Mouse (Mus musculus): ENCODE measurements at regions not wholly inside any gene's neighbourhood (a gene's known extent, or its start where the extent isn't known, plus 50 kb on each side); places are given as distances from the start of the nearest gene placed in this dataset.

DNA sequence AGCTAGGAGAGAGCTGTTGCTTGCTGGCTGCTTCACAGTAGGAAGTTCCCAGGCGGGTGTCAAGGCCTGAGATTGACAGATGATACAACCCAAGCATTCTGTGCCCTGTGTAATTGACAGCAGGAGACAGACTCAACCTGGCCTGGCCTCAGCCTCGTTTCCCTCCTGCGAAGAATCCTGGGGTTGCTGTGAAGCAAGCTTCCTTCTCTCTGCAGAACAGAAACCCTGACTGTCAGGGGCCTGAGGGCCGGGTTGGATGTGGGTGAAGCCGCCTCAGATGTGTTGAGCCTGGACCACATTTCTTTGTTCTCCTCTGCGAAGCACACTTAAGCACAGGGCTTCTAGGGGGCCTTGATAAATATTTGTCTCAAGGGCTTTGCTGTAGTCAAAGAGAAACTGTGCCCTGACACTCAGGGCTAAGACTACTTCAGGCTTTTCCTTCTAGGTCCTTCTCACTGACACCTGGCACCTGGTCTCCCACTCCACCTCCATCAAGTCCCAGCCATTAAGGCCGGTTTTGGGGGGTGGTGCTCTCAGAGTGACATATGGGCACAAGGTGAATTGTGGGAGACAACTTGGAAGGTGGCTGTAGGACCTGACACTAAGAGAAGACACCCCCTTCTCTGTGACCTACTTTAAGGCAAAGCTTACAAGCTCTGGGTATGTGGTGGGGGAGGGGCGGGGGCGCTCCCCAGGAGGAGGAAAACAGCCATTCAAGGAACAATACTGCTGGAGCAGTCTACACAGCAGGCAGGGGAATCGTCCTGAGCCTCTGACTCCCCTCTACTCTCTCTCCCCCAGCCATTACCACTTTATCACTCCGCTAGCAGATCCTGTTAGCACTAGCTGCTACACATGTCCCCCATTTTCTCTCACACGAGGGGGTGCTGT is 219.2 kb upstream of the Hes1 start:
- no peaks in the 10 kb centered on the region for H3K9me3 ChIP-seq
- no peaks in the 10 kb centered on the region for H3K27me3 ChIP-seq (replicated peaks)

DNA sequence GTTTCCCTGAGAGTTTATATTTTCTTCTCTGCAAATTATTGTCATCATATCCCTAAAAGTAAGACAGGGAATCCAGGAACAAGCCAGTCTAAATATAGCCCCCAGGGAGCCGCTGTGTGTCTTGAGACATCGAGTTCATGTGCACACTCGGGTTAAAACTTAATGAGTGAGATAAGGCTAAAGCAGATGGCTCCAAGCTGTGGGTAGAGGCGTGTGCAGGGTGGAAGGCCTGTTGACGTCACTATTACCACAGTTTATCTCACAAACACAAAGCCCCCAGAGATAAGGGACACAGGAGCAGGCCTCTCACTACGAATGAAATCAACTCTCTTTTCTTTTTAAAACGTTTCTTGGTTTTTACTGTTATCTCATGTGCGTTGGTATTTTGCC is 218.6 kb upstream of the Hes1 start:
- peaks cover 17% of the 10 kb centered on the region for H3K4me1 ChIP-seq (replicated peaks)
- no peaks in the 10 kb centered on the region for H3K27me3 ChIP-seq (replicated peaks)
- WGBS, result 32% methylated on average over 8 of the region's 8 CpGs
- no peaks in the 10 kb centered on the region for H3K36me3 ChIP-seq
- no peak overlapping the region for H3K27ac ChIP-seq
- no peak overlapping the region for H3K4me3 ChIP-seq (replicated peaks)
- peak; percentile 65; the same call in 1 of the 2 replicates for ATAC-seq
- no peak overlapping the region for H3K4me2 ChIP-seq (replicated peaks)
- no peaks in the 10 kb centered on the region for H3K9me3 ChIP-seq
- no peak overlapping the region for H3K9ac ChIP-seq

More for the DNA sequence above, 219.2 kb upstream of the Hes1 start:
- no peaks in the 10 kb centered on the region for H3K36me3 ChIP-seq
- peak; percentile 25; the same call in 1 of the 2 replicates for ATAC-seq
- no peak overlapping the region for H3K4me2 ChIP-seq (replicated peaks)
- peaks cover 17% of the 10 kb centered on the region for H3K4me1 ChIP-seq (replicated peaks)
- 43% methylated on average over 12 of the region's 12 CpGs for WGBS
- H3K27ac ChIP-seq, result no peak overlapping the region
- no peak overlapping the region for H3K9ac ChIP-seq
- no peak overlapping the region for H3K4me3 ChIP-seq (replicated peaks)

DNA sequence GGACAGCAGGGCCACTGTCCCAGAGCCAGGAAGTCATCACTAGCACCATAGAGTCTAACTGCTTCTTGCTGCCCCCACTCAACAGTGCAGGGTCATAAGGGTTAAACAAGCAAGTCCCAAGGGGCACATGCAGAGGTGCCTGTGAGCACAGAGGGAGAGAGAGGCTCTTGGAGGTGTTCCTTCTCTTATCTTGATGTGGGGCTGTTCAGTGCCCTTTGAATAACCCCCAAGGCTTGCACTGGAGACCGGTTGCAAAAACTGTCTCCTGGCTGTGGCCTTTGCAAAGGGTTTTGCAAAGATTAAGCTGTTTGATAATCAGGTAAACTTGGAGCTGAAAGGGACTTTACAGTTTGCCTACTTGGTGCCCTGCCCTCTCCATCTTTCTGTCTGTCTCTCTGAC is 217.1 kb upstream of the Hes1 start:
- 29% methylated on average over 1 of the region's 1 CpGs for WGBS
- no peaks in the 10 kb centered on the region for H3K27me3 ChIP-seq (replicated peaks)

DNA sequence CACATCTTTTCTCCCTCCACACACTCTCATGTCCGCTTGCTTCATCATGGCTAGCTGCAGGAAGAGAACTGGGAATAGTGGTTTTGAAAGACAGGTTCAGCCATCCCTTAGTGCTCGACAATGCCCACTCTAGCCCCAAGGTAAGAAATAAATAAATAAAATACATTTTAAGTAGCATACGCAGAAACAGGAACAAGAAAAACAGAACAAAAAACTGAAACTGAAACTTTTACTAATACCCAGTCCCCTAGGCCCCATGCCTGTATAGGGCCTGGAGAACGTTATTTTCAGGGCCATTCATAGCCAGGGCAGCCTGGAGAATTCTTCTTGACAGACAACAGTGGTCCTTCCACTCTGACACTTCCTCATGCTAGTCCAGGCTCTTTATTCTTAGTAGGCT is 216.4 kb upstream of the Hes1 start:
- H3K27ac ChIP-seq, result no peak overlapping the region
- no peak overlapping the region for H3K4me2 ChIP-seq (replicated peaks)
- peaks cover 17% of the 10 kb centered on the region for H3K4me1 ChIP-seq (replicated peaks)
- no peaks in the 10 kb centered on the region for H3K36me3 ChIP-seq
- H3K9ac ChIP-seq, result no peak overlapping the region
- no peaks in the 10 kb centered on the region for H3K27me3 ChIP-seq (replicated peaks)
- 74% methylated on average over 4 of the region's 4 CpGs for WGBS
- H3K4me3 ChIP-seq (replicated peaks), result no peak overlapping the region
- no peaks in the 10 kb centered on the region for H3K9me3 ChIP-seq
- no peak for ATAC-seq

More for the DNA sequence above, 217.1 kb upstream of the Hes1 start:
- H3K9ac ChIP-seq, result no peak overlapping the region
- no peaks in the 10 kb centered on the region for H3K9me3 ChIP-seq
- H3K4me3 ChIP-seq (replicated peaks), result no peak overlapping the region
- no peaks in the 10 kb centered on the region for H3K36me3 ChIP-seq
- ATAC-seq, result peak; percentile 57
- peaks cover 17% of the 10 kb centered on the region for H3K4me1 ChIP-seq (replicated peaks)
- no peak overlapping the region for H3K4me2 ChIP-seq (replicated peaks)
- no peak overlapping the region for H3K27ac ChIP-seq

DNA sequence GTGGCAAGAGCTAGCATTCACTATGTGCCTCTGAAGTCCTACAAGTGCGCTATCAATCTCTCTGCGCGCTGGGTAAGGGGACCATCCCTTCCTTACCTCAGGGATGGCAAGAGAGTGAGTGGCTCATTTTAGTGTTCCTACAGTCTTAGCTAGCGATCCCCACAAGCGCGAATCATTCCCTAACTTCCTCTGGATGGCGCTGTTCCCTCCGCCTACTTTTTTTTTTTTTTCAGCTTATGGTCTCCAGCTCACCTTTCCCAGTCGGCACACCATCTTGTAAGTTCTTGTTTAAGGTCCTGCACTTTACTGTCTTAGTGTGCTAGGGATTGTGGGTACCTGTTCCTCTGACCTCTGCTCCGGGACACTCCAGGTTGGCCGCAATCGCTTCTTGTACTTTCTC is 215.7 kb upstream of the Hes1 start:
- Histone ChIP-seq H3K4me2 (replicated peaks) (no peak overlapping the region), H3K9ac (no peak overlapping the region), H3K27me3 (replicated peaks) (no peaks in the 10 kb centered on the region), H3K27ac (no peak overlapping the region), H3K4me1 (replicated peaks) (peaks cover 17% of the 10 kb centered on the region), H3K36me3 (no peaks in the 10 kb centered on the region), H3K9me3 (no peaks in the 10 kb centered on the region), H3K4me3 (replicated peaks) (no peak overlapping the region)
- 85% methylated on average over 12 of the region's 12 CpGs for WGBS
- no peak for ATAC-seq

DNA sequence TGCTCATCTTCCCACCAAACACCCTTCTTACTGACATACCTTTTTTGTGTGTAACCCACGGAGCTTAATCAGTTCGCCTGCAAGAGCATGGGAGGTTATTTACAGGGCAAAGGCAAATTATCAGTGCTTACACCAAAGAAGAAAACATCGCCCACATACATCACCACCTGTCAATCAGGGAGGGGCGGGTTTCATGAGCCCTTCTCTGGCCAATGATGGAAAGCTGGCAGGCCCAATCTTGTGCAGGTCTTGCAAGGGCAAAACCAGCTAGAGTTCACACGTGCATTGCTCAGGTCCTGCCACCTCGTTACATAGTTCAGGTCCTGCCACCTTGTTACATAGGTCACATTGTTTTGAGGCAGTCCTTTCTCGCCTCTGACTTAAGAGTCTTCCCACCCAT is 214.7 kb upstream of the Hes1 start:
- no peaks in the 10 kb centered on the region for H3K27me3 ChIP-seq (replicated peaks)
- WGBS, result 78% methylated on average over 7 of the region's 7 CpGs
- H3K4me2 ChIP-seq (replicated peaks), result no peak overlapping the region
- no peak overlapping the region for H3K4me3 ChIP-seq (replicated peaks)
- H3K36me3 ChIP-seq, result no peaks in the 10 kb centered on the region
- no peak for ATAC-seq
- no peaks in the 10 kb centered on the region for H3K9me3 ChIP-seq
- H3K27ac ChIP-seq, result no peak overlapping the region
- no peak overlapping the region for H3K9ac ChIP-seq
- H3K4me1 ChIP-seq (replicated peaks), result peaks cover 16% of the 10 kb centered on the region

DNA sequence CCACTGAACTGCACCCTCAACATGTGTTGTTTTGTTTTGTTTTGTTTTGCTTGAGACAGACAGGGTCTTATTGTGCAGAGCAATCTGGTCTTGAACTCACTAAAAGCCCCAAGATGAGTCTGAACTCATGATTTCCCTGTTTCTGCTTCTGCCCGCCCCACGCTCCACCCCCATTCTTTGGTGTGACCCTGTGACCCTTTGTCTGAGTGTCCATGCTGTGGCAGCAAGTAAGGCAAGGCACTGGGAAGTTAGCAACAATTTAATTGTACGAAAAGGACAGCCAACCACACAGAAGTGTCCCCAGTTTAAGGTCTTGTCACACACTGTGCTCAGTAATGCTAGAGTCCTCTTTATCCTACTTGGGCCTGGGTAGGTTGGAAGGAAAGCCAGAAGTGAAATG is 213.6 kb upstream of the Hes1 start:
- Histone ChIP-seq H3K9me3 (no peaks in the 10 kb centered on the region), H3K27ac (no peak overlapping the region), H3K4me3 (replicated peaks) (no peak overlapping the region), H3K9ac (no peak overlapping the region), H3K4me2 (replicated peaks) (no peak overlapping the region), H3K36me3 (no peaks in the 10 kb centered on the region), H3K27me3 (replicated peaks) (no peaks in the 10 kb centered on the region), H3K4me1 (replicated peaks) (0 out of 2 replicates have a peak, but pooled peaks cover 9% of the 10 kb centered on the region)
- ATAC-seq, result no peak
- WGBS, result 81% methylated on average over 3 of the region's 3 CpGs

DNA sequence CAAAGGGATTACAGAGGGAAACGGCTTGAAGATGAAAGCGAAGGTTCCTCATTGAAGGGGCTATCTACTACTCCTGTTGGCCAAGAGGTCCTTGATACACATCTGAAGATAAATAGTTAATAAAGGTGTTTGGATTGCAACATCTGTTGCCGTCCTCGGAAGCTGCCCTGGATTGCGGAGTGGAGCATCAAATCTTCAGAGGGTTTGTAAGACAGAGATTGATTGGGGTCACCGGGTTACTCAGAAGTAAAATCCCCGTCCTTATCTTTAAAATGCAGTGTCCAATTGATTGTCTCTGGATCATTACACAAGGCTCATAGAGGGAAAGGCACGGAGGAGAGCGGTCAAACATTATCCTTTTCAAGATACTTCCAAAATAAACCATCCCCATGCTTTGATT is 212.4 kb upstream of the Hes1 start:
- Histone ChIP-seq H3K4me1 (replicated peaks) (0 out of 2 replicates have a peak, but pooled peaks cover 9% of the 10 kb centered on the region), H3K27ac (no peak overlapping the region), H3K36me3 (no peaks in the 10 kb centered on the region), H3K4me3 (replicated peaks) (no peak overlapping the region), H3K27me3 (replicated peaks) (no peaks in the 10 kb centered on the region), H3K9me3 (no peaks in the 10 kb centered on the region), H3K9ac (no peak overlapping the region), H3K4me2 (replicated peaks) (no peak overlapping the region)
- WGBS, result 24% methylated on average over 9 of the region's 9 CpGs
- ATAC-seq, result no peak

DNA sequence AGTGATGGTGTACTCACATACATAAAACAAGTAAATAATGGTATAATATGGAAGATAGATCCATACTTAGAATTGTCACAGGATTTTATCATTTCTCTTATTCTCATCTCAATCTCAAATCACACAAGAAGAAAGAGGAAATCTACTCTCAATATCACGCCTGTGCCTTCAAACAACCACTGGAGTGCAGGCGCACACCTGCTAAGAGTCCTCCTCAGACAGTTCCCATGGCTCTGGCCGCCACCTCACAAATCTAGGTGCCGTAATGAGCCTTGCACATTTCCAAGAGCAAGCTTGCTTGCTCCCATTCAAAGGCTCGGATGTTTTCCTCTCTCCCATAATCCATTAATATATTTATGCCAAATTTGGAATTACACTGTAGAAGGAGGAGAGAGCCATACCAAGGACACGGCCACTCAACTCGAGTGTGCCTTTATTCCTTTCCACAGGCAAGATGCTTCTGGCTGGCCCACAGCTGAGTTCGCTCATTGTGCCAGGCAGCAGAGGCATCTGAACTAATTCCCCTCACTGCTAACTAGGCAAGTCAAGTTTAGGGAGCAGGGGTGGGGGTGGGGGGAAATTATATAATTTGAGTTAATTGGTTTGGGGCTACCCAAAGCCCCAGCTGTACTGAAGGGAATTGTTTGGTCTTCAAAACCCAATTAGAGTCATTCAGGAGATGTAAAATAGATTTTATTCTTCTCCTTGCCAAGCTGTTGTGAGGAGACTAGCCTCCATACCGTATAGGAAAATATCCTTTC is 209.2 kb upstream of the Hes1 start:
- H3K4me2 ChIP-seq (replicated peaks), result no peak overlapping the region
- H3K36me3 ChIP-seq, result no peaks in the 10 kb centered on the region
- peaks cover 10% of the 10 kb centered on the region; the same call in 1 of the 2 replicates for H3K4me1 ChIP-seq (replicated peaks)
- 85% methylated on average over 9 of the region's 9 CpGs for WGBS
- ATAC-seq, result no peak
- H3K27ac ChIP-seq, result no peak overlapping the region
- H3K27me3 ChIP-seq (replicated peaks), result no peaks in the 10 kb centered on the region
- H3K9ac ChIP-seq, result no peak overlapping the region
- no peaks in the 10 kb centered on the region for H3K9me3 ChIP-seq
- H3K4me3 ChIP-seq (replicated peaks), result no peak overlapping the region

DNA sequence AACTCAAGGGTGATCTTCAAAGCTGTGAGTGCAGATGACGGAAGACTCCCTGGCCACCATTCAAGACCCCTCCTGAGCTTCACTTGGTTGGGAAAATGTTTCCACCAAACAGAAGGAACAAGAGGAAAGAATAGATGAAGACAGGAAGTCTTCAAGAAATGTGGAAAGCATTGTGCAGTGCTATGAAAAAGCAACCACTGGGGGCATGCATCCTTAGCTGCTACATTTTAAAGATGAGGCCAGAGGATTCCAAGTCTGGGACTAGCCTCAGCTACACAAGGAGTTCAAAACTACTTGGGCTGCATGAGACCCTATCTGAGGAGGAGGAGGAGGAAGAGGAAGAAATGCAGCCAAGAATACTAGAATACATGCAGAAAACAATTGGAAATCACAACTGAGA is 207.6 kb upstream of the Hes1 start:
- no peak overlapping the region for H3K4me2 ChIP-seq (replicated peaks)
- no peaks in the 10 kb centered on the region for H3K27me3 ChIP-seq (replicated peaks)
- H3K27ac ChIP-seq, result no peak overlapping the region
- peaks cover 21% of the 10 kb centered on the region for H3K4me1 ChIP-seq (replicated peaks)
- no peak for ATAC-seq
- no peaks in the 10 kb centered on the region for H3K36me3 ChIP-seq
- H3K9me3 ChIP-seq, result no peaks in the 10 kb centered on the region
- 86% methylated on average over 1 of the region's 1 CpGs for WGBS
- H3K4me3 ChIP-seq (replicated peaks), result no peak overlapping the region
- no peak overlapping the region for H3K9ac ChIP-seq

DNA sequence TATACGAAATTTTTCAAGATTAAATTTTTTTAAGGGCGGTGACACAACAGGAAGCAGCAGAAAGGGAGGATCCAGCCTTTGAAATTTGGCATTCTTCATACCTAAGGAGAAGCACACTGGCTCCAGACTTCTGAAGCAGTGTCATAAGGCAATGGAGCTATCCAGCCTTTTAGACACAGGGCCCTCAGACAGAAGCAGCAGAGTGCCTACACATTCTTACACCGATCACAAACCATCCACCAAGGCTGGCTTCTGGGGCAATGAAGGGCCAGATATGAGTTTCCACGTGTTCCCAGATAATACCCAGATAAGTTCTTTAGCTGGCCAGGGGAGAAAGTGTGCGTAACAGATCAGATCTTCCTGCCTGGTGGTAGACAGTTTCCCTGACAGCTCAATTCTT is 205.5 kb upstream of the Hes1 start:
- 65% methylated on average over 5 of the region's 5 CpGs for WGBS
- H3K4me2 ChIP-seq (replicated peaks), result no peak overlapping the region
- H3K9me3 ChIP-seq, result no peaks in the 10 kb centered on the region
- H3K36me3 ChIP-seq, result no peaks in the 10 kb centered on the region
- H3K27ac ChIP-seq, result no peak overlapping the region
- no peak for ATAC-seq
- H3K4me3 ChIP-seq (replicated peaks), result no peak overlapping the region
- H3K9ac ChIP-seq, result no peak overlapping the region
- H3K4me1 ChIP-seq (replicated peaks), result peaks cover 21% of the 10 kb centered on the region
- H3K27me3 ChIP-seq (replicated peaks), result no peaks in the 10 kb centered on the region

DNA sequence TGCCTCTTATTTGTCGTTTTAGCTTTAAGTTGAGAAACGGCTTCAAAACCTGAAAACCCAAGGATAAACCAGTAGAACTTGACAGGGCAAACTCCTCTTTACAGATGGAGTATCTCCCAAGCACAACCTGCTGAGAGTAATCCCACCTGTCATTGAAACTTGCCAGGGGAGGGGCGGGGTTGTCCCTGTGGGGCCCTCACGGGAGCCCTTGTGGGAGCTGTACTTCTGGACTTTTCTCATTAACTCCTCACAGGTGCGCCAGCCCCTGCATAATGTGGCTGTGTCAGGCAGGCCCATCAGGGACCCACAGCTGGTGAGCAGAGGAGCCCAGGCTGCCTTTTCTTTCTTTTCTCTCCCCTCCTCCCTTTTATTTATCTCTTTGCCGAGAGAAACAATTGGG is 203.9 kb upstream of the Hes1 start:
- Histone ChIP-seq H3K9me3 (no peaks in the 10 kb centered on the region), H3K27ac (no peak overlapping the region), H3K27me3 (replicated peaks) (no peaks in the 10 kb centered on the region), H3K4me3 (replicated peaks) (no peak overlapping the region), H3K36me3 (no peaks in the 10 kb centered on the region), H3K4me2 (replicated peaks) (peak overlapping the region; percentile 10; the same call in 1 of the 2 replicates), H3K4me1 (replicated peaks) (peaks cover 20% of the 10 kb centered on the region), H3K9ac (no peak overlapping the region)
- 27% methylated on average over 6 of the region's 6 CpGs for WGBS
- peak; percentile 93 for ATAC-seq
